Mouse (Mus musculus) bone marrow, adult 2 months (tissue): ENCODE measurements at regions not wholly inside any gene's neighbourhood (a gene's known extent, or its start where the extent isn't known, plus 50 kb on each side); places are given as distances from the start of the nearest gene placed in this dataset.

Experiments used
- CTCF ChIP-seq: fragments of 200-500 bp; IDR thresholded peaks from 2 replicates; pipeline ENCODE4 v1.5.1; 2011; ENCODE audit warnings: low read length, control low read depth; ENCODE audit not compliant: control insufficient read depth, insufficient read depth
- POLR2A ChIP-seq: fragments of 200-500 bp; IDR thresholded peaks from 2 replicates; pipeline ENCODE4 v1.6.1; 2011; ENCODE audit warnings: low read depth, mild to moderate bottlenecking, control low read depth, low read length, borderline replicate concordance; ENCODE audit not compliant: control insufficient read depth

DNA sequence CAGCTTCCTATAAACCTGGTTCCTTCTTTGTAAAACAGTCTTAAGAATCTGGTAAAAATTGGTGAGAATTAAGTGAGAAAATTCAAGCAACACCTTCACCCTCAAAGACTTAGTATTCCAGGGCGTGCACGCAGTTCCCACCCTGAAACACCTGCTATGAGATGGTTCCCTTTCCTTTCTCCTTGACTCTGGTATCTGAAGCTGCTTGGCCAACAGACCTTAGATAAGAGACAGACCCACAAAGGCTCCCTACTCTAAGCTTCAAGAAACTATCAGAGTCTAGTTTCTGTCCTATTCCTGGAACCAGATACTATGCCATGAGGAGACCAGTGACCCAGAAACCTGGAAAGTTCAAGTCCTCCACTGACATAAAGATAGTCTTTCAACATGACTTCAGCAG, 63.0 kb downstream of the Vcpkmt start:
- TF ChIP-seq CTCF (no peak), POLR2A (no peak)
